Mouse (Mus musculus) heart, embryonic 11.5 days (tissue): ENCODE data around the gene Rtn3. TPM values are rescaled to one million over a fixed set of nuclear protein-coding genes. Genes with fewer than 3 reads are reported as not detected.

Experiments
- ATAC-seq: fragments of 200-750 bp; cut with Nextera tagmentation; replicated peaks from 2 replicates; pipeline ENCODE4 v1.8.0; 2017; ENCODE audit warnings: moderate library complexity; ENCODE audit not compliant: insufficient number of reproducible peaks, low FRiP score, low TSS enrichment
- H3K27ac ChIP-seq: fragments of 300-500 bp; sonication (generic); 2 replicates; pipeline ENCODE4 v1.5.1; 2014; ENCODE audit warnings: mild to moderate bottlenecking, low read depth, low read length
- H3K27me3 ChIP-seq: fragments of 300-500 bp; sonication (generic); 2 replicates; pipeline ENCODE4 v1.6.1; 2014; ENCODE audit warnings: mild to moderate bottlenecking, low read length, mixed read lengths; ENCODE audit not compliant: control insufficient read depth, insufficient read depth
- H3K36me3 ChIP-seq: fragments of 300-500 bp; sonication (generic); 2 replicates; pipeline ENCODE4 v1.6.1; 2014; ENCODE audit warnings: mild to moderate bottlenecking, low read length, moderate library complexity, mixed read lengths; ENCODE audit not compliant: control insufficient read depth, insufficient read depth
- H3K4me1 ChIP-seq: fragments of 300-500 bp; sonication (generic); 2 replicates; pipeline ENCODE4 v1.6.1; 2014; ENCODE audit warnings: low read length; ENCODE audit not compliant: control insufficient read depth, insufficient read depth
- H3K4me2 ChIP-seq: fragments of 300-500 bp; sonication (generic); 2 replicates; pipeline ENCODE4 v1.6.1; 2014; ENCODE audit warnings: mild to moderate bottlenecking, moderate library complexity
- H3K4me3 ChIP-seq: fragments of 300-500 bp; sonication (generic); 2 replicates; pipeline ENCODE4 v1.5.1; 2014; ENCODE audit warnings: low read depth, low read length
- H3K9ac ChIP-seq: fragments of 300-500 bp; sonication (generic); 2 replicates; pipeline ENCODE4 v1.6.1; 2014; ENCODE audit warnings: mild to moderate bottlenecking, low read depth, low read length, moderate library complexity
- H3K9me3 ChIP-seq: fragments of 300-500 bp; sonication (generic); replicated peaks from 2 replicates; pipeline ENCODE4 v1.6.1; 2016; ENCODE audit warnings: low read length; ENCODE audit not compliant: control insufficient read depth
- WGBS: fragments of 180-500 bp; shearing (Covaris S2); extraction: QIAGEN DNeasy Blood & Tissue Kit; methylation state at CpG from one replicate; pipeline ENCODE4 v1.1.7; 2014; ENCODE audit not compliant: insufficient replicate concordance; 5-methylcytosine and 5-hydroxymethylcytosine counted together
- polyA plus RNA-seq: library from polyadenylated mRNA; unstranded; fragments of >200 nt; fragmentation: Nextera tagmentation; extraction: Ambion mirVana; gene quantifications from 2 replicates; pipeline ENCODE4 v1.2.1, GENCODE M21; 2014

Gene Rtn3
- polyA plus RNA-seq, 1 experiment from 2014 or later = 117 TPM

DNA sequence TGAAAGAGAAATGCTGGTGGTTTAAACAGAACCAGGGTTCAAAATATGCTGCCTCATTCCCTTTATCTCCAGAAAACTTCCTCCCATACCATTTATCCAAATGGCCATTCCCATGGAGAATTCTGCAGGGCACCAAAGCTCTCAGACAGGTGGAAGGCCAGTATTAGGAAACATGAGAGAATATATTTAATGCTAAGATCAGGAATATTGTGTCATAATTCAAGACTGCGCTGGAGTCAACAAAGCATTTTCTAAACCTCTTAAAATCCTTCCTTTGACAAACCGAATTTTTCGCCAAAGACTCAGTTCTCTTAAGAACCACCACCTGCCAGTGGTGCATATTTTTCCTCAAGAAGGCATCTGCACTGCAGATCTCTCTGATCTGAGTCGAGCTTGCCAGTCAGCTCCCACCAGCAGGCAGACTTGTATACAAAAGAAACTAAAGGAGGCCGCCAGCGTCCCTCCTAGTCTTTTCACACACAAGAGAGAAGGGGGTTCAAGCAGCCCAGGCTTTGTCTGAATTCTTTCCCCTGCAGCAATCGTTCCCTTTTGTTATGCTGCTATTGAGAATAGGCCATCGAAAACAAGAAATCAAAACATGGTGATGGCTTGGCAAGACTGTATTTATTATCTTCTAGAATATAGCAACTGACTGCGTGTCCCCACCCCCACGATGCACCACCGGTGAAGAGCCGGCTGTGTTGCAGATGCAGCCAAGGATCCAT lies 1.4 kb downstream of the Rtn3 start:
- ATAC-seq = no peak
- H3K27ac ChIP-seq = 0 out of 2 replicates have a peak overlapping the region, but pooled peaks have one; percentile 100
- peak overlapping the region; percentile 99 for H3K4me3 ChIP-seq
- peak overlapping the region; percentile 79 for H3K4me2 ChIP-seq
- no peaks in the 10 kb centered on the region for H3K9me3 ChIP-seq
- WGBS = 11% methylated on average over 12 of the region's 12 CpGs
- no peaks in the 10 kb centered on the region for H3K27me3 ChIP-seq
- H3K9ac ChIP-seq = peak overlapping the region; percentile 100
- H3K36me3 ChIP-seq = peaks cover 2% of the 10 kb centered on the region; the same call in 1 of the 2 replicates
- H3K4me1 ChIP-seq = peaks cover 5% of the 10 kb centered on the region

DNA sequence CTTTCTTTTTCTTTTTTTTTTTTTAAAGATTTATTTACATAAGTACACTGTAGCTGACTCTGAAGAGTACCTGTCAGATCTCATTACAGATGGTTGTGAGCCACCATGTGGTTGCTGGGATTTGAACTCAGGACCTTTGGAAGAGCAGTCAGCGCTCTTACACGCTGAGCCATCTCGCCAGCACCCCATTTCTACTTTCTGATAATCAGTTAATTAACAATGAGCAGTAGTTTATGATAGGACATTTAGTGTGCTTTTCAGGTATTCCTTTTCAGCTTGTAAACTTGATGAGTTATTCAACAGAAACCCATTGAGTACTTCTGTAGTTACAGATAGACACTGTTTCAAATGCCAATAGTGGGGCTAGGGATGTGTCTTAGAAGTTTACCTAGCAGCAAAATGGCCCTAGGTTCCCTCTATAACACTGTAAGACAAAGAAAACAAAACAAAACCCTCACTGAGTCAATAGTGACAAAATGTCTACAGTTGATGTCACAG lies 3.3 kb downstream of the Rtn3 start:
- H3K9ac ChIP-seq = no peak overlapping the region
- WGBS = 98% methylated on average over 3 of the region's 3 CpGs
- no peaks in the 10 kb centered on the region for H3K27me3 ChIP-seq
- no peak overlapping the region for H3K4me3 ChIP-seq
- no peak for ATAC-seq
- H3K4me1 ChIP-seq = peaks cover 5% of the 10 kb centered on the region
- no peak overlapping the region for H3K27ac ChIP-seq
- no peaks in the 10 kb centered on the region for H3K9me3 ChIP-seq
- no peak overlapping the region for H3K4me2 ChIP-seq
- peaks cover 2% of the 10 kb centered on the region; the same call in 1 of the 2 replicates for H3K36me3 ChIP-seq

DNA sequence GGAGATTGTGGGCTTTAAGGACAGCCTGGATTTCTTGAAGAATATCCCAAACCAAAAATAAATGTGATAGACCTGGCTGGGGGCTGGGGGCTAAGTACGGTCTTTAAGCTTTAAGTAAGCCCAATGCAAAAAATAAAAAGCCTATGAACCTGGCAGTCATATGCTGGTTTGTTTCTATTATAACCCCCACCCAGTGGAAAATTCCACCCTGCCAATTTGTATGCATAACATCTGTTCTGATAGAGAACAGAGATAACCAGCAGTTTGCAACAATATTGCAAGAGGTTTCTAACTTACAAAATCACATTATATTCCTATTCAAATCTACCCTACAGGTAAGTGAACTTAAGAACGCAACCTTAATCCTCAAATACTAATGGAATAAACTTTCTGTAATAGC lies 12.4 kb downstream of the Rtn3 start:
- Histone ChIP-seq H3K4me3 (no peak overlapping the region), H3K27ac (no peak overlapping the region), H3K9ac (no peak overlapping the region), H3K36me3 (0 out of 2 replicates have a peak, but pooled peaks cover 3% of the 10 kb centered on the region), H3K4me2 (no peak overlapping the region), H3K27me3 (no peaks in the 10 kb centered on the region), H3K4me1 (no peaks in the 10 kb centered on the region), H3K9me3 (no peaks in the 10 kb centered on the region)
- no peak for ATAC-seq
- 94% methylated on average over 2 of the region's 2 CpGs for WGBS

GRCm38 (mm10) chr19:7467915-7468314 lies 15.2 kb downstream of the Rtn3 start:
- Histone ChIP-seq H3K36me3 (0 out of 2 replicates have a peak, but pooled peaks cover 3% of the 10 kb centered on the region), H3K27ac (no peak overlapping the region), H3K27me3 (no peaks in the 10 kb centered on the region), H3K9me3 (no peaks in the 10 kb centered on the region), H3K4me1 (no peaks in the 10 kb centered on the region), H3K4me3 (no peak overlapping the region), H3K9ac (no peak overlapping the region), H3K4me2 (no peak overlapping the region)
- no peak for ATAC-seq

DNA sequence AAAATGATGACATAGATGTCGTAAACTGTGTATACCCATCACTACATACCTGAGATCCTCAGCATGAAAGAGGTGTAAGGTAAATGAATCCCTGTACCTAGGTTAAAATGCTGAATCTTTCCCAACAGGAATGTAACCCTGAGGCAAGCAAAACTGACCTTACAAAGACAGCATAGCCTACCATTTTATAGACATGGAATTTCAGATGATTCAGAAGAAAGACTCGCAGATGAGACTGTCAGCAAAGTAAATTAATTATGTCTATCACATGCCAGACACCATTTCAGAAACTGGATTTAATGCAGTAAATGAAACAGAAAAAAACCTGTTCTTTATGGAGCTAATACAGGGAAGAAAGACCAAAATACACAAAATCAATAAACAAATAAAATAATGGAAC lies 23.7 kb downstream of the Rtn3 start:
- ATAC-seq = no peak
- Histone ChIP-seq H3K27me3 (no peaks in the 10 kb centered on the region), H3K4me1 (no peaks in the 10 kb centered on the region), H3K9me3 (no peaks in the 10 kb centered on the region), H3K27ac (no peak overlapping the region), H3K4me2 (no peak overlapping the region), H3K9ac (no peak overlapping the region), H3K36me3 (no peaks in the 10 kb centered on the region), H3K4me3 (no peak overlapping the region)
- WGBS = 87% methylated on average over 2 of the region's 2 CpGs

DNA sequence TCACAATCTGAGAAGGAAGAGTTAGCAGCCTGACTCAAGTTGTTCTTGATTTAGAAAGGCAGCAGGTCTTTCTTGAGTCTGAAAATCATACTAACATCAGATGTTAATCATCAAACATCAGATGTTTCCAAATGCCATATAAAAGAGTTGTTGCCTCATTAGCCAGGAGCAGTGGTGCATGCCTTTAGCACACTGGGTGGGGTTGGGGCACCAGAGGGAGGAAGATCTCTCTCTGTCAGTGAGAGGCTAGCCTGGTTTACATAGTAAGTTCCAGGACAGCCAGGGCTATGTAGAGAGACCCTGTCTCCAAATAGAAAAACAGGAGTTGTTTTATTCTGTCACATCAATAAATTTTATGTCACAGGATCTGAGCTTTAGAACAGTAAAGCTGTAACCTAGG lies 24.2 kb downstream of the Rtn3 start:
- Histone ChIP-seq H3K4me1 (no peaks in the 10 kb centered on the region), H3K36me3 (no peaks in the 10 kb centered on the region), H3K9me3 (no peaks in the 10 kb centered on the region), H3K9ac (no peak overlapping the region), H3K27me3 (no peaks in the 10 kb centered on the region), H3K27ac (no peak overlapping the region), H3K4me2 (no peak overlapping the region), H3K4me3 (no peak overlapping the region)
- ATAC-seq = no peak

- no peak for ATAC-seq
- H3K27ac ChIP-seq = no peak overlapping the region
- no peak overlapping the region for H3K9ac ChIP-seq
- H3K4me2 ChIP-seq = no peak overlapping the region
- 67% methylated on average over 2 of the region's 2 CpGs for WGBS
- H3K9me3 ChIP-seq = no peaks in the 10 kb centered on the region
- H3K4me1 ChIP-seq = no peaks in the 10 kb centered on the region
- no peaks in the 10 kb centered on the region for H3K36me3 ChIP-seq
- H3K27me3 ChIP-seq = no peaks in the 10 kb centered on the region
- no peak overlapping the region for H3K4me3 ChIP-seq
Measured at GRCm38 (mm10) chr19:7456803-7457202, 26.3 kb downstream of the Rtn3 start.

DNA sequence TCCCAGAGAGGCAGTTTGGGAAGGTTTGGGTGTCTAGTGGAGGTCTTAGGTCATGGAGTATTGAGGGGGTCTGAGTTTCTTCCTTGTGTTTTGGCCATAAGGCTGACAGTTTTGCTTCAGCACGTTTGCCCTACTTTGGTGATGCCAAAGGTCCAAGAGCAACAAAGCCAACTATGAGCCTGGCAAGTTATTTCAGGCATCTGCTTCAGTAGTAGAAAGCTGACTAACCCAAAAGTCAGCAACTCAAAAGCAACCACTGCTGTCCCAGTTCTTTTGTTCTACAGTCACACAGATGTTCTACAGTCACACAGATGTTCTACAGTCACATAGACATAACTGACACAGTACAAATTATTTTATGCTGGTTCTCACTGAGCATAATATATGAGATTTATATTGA lies 37.5 kb downstream of the Rtn3 start:
- peaks cover 3% of the 10 kb centered on the region; the same call in 1 of the 2 replicates for H3K36me3 ChIP-seq
- H3K4me1 ChIP-seq = peaks cover 3% of the 10 kb centered on the region; the same call in 1 of the 2 replicates
- ATAC-seq = no peak
- H3K9ac ChIP-seq = no peak overlapping the region
- H3K4me2 ChIP-seq = no peak overlapping the region
- no peaks in the 10 kb centered on the region for H3K9me3 ChIP-seq
- no peaks in the 10 kb centered on the region for H3K27me3 ChIP-seq
- WGBS = 89% methylated on average over 1 of the region's 1 CpGs
- H3K27ac ChIP-seq = no peak overlapping the region
- H3K4me3 ChIP-seq = no peak overlapping the region

- Histone ChIP-seq H3K4me1 (peaks cover 3% of the 10 kb centered on the region; the same call in 1 of the 2 replicates), H3K27ac (no peak overlapping the region), H3K27me3 (no peaks in the 10 kb centered on the region), H3K4me3 (no peak overlapping the region), H3K4me2 (no peak overlapping the region), H3K9me3 (no peaks in the 10 kb centered on the region), H3K9ac (no peak overlapping the region), H3K36me3 (peaks cover 3% of the 10 kb centered on the region; the same call in 1 of the 2 replicates)
- WGBS = 87% methylated on average over 2 of the region's 2 CpGs
- ATAC-seq = no peak
Measured at GRCm38 (mm10) chr19:7445105-7445504, 38.0 kb downstream of the Rtn3 start.
